Mouse (Mus musculus): ENCODE measurements at regions not wholly inside any gene's neighbourhood (a gene's known extent, or its start where the extent isn't known, plus 50 kb on each side); places are given as distances from the start of the nearest gene placed in this dataset.

DNA sequence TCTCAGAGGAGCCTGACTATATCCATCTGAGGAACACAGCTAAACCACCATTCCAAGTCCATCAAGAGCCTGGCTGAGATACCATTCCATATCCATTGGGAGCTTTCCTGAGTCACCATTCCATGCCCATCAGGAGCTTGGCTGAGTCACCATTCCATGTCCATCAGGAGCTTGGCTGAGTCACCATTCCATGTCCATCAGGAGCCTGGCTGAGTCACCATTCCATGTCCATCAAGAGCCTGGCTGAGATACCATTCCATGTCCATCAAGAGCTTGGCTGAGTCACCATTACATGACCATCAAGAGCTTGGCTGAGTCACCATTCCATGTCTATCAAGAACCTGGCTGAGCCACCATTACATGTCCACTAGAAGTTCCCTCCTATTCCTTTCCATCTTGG is 288.7 kb upstream of the N4bp1 start:
- no peak for TF ChIP-seq CTCF (IDR thresholded peaks at IDR 0.05)
- H3K27me3 ChIP-seq = peaks cover 15% of the 10 kb centered on the region
- no peak for DNase-seq (ENCODE audit: low read depth, low spot score)
- ChIA-PET CTCF (interaction anchor here (1.2 kb wide), 1 partner anchor 9 kb away, joined by 3 read pairs; no protein-coding TSS in a partner anchor), POLR2A (no interaction called here)
- no peak for ATAC-seq
- in situ Hi-C loops (cut with MboI; ENCODE audit: low pct_unique_long_range_greater_than_20kb) = no loop called here

DNA sequence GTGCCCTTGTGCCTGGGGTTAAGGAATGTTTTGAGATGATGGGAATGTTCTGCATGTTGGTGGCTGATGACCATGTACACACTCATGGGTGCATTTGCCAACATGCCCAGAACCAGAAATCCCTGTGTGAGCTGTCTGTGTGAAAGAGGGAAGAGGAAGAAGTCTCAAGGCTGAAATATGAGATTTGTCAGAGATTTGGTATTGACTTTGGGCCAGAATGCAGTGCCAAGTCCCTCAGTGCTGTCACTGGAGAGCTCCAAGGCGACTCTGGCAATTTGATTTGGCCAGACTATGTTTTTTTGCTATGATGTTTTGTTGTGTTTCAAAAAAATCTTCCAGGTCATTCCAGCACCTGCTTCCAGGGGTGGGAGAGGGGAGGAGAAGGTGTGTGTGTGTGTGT is 281.7 kb upstream of the N4bp1 start:
- peaks cover 20% of the 10 kb centered on the region for H3K27me3 ChIP-seq
- ChIA-PET CTCF (no interaction called here), POLR2A (no interaction called here)
- in situ Hi-C loops (cut with MboI; ENCODE audit: low pct_unique_long_range_greater_than_20kb) = no loop called here
- TF ChIP-seq CTCF (IDR thresholded peaks at IDR 0.05) = no peak
- ATAC-seq = no peak
- DNase-seq (ENCODE audit: low read depth, low spot score) = no peak

DNA sequence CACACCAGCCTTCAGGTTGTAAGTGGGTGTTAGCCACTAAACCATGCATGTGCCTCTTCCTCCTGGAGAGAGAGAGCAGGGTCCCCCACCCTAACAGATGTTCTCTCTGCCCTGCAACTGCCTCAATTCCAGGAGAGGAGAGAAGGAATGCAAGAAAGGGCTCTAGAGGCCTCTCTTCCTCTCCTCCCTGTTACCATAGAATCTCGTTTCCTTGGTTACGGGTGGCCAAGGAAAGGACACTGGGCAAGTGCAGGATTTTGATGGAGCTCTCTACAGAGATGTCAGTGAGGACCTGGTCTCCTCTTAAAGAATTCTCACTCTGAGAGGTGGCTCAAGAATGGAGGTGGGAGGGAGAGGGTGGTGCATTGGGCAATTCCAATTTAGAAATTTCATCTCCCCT is 275.4 kb upstream of the N4bp1 start:
- in situ Hi-C loops (cut with MboI; ENCODE audit: low pct_unique_long_range_greater_than_20kb) = no loop called here
- POLR2A ChIA-PET = no interaction called here
- ATAC-seq (no peak), DNase-seq (ENCODE audit: low read depth, low spot score) (no peak)
- H3K27me3 ChIP-seq = peaks cover 32% of the 10 kb centered on the region
- TF ChIP-seq CTCF (IDR thresholded peaks at IDR 0.05) = no peak
- CTCF ChIA-PET = no interaction called here

DNA sequence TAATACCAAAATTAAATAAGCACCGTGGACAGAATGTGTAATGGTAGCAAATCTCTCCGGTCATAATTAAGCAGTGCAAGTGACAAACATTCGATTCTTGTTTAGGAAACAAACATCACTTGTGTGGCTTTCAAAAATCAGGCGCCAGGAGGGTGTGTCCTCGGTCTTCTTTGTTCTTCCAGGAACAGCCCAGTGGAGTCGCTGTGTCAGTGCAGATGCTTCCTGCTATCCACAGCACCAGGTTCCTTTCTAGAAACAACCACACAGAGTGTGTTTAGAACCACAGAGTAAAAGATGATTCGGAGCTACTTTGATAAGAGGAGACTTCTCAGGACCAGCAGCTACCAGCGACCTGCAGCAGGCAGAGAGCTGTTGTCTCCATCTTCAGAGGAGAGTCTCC is 273.3 kb upstream of the N4bp1 start:
- TF ChIP-seq CTCF (IDR thresholded peaks at IDR 0.05) = no peak
- in situ Hi-C loops (cut with MboI; ENCODE audit: low pct_unique_long_range_greater_than_20kb) = no loop called here
- ChIA-PET CTCF (no interaction called here), POLR2A (no interaction called here)
- H3K27me3 ChIP-seq = peaks cover 32% of the 10 kb centered on the region
- ATAC-seq (no peak), DNase-seq (ENCODE audit: low read depth, low spot score) (no peak)

DNA sequence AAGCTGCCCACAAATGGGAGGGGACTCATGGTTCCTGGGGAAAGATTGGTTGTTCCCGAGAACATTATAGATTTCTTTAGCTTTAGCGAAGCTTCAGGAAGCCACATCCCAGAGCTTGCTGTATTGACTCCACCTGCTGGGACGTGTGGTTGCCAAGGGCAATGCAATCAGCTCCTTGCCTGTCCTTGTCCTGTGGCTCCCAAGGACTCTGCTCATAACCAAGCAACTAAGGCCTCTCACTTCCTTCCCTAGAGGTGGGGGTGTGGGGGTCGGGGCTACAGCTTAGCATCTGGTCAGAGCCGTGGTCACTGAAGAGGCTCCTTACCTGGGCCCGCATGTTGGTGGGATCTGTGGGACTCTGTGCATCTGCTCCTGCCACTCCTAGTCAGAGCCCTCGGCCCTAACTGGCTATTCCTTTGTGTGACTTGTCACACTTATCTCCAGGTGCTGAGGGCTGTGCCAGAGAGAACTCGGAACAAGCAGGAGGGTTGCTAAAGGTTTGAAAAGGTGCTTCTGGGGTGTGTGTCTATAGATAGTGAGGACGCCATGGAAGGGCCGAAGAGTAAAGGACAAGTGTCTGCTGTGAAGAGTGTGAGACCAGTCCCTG is 270.9 kb upstream of the N4bp1 start:
- no peak for TF ChIP-seq CTCF (IDR thresholded peaks at IDR 0.05)
- POLR2A ChIA-PET = no interaction called here
- DNase-seq (ENCODE audit: low read depth, low spot score) (no peak), ATAC-seq (no peak)
- CTCF ChIA-PET = interaction anchor here (1.0 kb wide), 1 partner anchor 9 kb away, joined by 3 read pairs; no protein-coding TSS in a partner anchor
- in situ Hi-C loops (cut with MboI; ENCODE audit: low pct_unique_long_range_greater_than_20kb) = no loop called here
- peaks cover 32% of the 10 kb centered on the region for H3K27me3 ChIP-seq

DNA sequence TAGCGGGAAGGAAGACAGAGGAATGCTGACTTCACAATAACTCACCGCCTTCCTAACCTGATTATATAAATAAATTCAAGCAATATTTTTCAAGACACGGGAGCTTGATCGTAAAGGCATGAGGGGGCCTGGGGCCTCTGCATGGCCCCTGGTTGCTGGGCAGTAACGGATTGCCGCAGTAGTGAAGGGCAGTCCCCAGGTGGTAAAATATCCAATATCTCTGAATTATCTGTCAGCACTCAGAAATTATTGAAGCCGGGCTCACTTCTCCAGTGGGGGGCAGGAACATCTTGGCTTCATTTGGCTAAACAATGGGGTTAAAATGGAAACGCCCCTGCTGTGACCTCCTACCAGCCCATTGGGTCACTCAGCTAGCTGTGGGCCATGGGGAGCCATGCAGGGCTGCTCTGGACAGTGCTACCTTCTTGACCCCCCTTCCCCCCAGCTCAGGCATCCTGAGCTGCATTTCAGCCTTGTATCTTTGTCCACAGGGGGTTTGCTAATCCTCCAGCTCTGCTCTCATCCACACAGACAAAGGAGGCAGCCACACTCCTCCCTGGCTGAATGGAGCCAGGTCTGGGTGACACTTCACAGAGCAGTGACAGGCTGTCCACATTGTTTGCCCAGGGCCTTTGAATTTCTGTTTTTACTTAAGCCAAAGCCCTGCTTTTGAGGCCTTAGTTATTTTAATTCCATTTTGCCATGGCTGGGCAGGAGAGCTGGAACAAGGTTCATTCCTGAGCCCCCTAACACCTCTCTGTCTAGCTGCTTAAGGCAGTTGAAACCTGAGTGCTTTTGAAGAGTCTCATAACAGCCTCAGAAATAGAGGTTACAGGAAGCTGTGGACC is 267.2 kb upstream of the N4bp1 start:
- TF ChIP-seq CTCF (IDR thresholded peaks at IDR 0.05) = no peak
- H3K27me3 ChIP-seq = peaks cover 5% of the 10 kb centered on the region
- DNase-seq (ENCODE audit: low read depth, low spot score) (no peak), ATAC-seq (no peak)
- POLR2A ChIA-PET = no interaction called here
- in situ Hi-C loops (cut with MboI; ENCODE audit: low pct_unique_long_range_greater_than_20kb) = no loop called here
- CTCF ChIA-PET = no interaction called here

DNA sequence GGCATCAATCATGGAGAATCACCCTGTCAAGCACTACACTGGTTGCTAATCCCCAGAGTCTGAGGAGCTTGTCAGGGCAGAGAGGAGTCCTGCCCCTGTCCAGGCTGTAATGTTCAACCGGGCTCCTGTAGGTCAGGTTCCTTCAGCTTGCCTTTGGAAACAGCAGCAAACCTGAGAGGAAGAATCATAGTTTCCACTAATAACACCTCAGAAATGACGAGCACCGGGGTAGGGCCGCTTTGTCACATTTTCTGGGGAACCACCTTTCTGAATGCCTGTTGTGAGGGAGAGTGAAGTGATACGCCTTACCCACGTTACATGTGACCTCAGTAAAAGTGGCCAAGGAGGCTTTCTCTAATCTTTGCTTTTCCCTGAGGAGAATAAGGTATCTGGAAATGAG is 263.8 kb upstream of the N4bp1 start:
- in situ Hi-C loops (cut with MboI; ENCODE audit: low pct_unique_long_range_greater_than_20kb) = no loop called here
- CTCF ChIA-PET = no interaction called here
- ATAC-seq (no peak), DNase-seq (ENCODE audit: low read depth, low spot score) (no peak)
- POLR2A ChIA-PET = no interaction called here
- H3K27me3 ChIP-seq = peaks cover 10% of the 10 kb centered on the region
- no peak for TF ChIP-seq CTCF (IDR thresholded peaks at IDR 0.05)

DNA sequence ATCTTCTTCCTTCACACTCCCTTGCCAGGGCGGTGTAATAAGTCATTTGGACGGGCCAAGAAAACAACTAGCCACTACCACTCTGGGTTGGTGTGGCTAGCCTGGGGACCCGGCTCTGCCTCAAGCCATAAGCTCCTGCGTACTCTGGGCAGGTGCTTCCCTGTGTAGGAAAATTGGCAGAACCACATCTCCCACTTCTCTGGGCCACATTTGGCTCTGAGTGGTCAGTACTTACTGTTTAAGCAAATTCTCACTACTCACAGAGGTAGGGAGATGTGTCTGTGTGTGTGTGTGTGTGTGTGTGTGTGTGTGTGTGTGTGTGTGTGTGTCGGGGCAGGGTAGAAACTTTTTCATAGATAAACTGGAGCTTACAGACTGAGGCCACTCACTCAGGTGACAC is 262.6 kb upstream of the N4bp1 start:
- H3K27me3 ChIP-seq = peaks cover 17% of the 10 kb centered on the region
- CTCF ChIA-PET = no interaction called here
- ATAC-seq (no peak), DNase-seq (ENCODE audit: low read depth, low spot score) (no peak)
- TF ChIP-seq CTCF (IDR thresholded peaks at IDR 0.05) = no peak
- in situ Hi-C loops (cut with MboI; ENCODE audit: low pct_unique_long_range_greater_than_20kb) = no loop called here
- POLR2A ChIA-PET = interaction anchor here (0.7 kb wide), 1 partner anchor 33 kb away, joined by 3 read pairs; no protein-coding TSS in a partner anchor

DNA sequence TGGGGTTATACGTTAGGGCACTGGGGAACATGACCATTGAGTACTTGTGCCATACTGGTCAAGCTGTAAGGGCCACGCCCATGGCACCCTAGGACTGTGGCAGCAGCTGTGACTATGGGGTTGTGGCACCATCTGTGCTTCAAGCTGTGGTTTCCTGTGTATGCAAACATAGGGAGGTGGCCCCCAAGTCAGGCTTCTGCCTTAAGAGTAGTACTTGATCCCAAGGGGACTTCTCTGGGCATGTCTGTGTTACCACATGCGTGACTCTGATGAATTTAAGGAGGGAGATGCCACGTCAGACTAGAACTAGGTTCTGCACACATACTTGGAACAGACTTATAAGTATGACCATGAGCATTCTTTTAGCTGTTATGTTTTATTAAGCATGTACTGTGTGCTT is 252.4 kb upstream of the N4bp1 start:
- TF ChIP-seq CTCF (IDR thresholded peaks at IDR 0.05) = no peak
- in situ Hi-C loops (cut with MboI; ENCODE audit: low pct_unique_long_range_greater_than_20kb) = no loop called here
- ChIA-PET CTCF (interaction anchor here (1.7 kb wide), 1 partner anchor 8 kb away, joined by 3 read pairs; no protein-coding TSS in a partner anchor), POLR2A (no interaction called here)
- ATAC-seq (no peak), DNase-seq (ENCODE audit: low read depth, low spot score) (no peak)
- H3K27me3 ChIP-seq = peaks cover 5% of the 10 kb centered on the region

DNA sequence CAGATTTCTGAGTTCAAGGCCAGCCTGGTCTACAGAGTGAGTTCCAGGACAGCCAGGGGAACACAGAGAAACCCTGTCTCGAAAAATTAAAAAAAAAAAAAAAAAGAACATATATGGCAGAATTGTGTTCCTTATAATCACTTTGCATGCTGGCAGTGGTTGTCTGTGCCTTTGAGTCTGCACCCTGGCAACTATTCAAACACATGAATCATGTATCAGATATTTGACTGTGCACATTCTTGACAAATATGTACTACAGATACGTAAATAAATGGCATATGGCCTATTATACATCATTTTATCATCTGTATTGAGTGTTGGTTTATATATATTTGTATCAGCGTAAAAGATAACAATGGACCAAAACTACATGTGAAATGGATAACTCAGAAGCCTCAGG is 246.7 kb upstream of the N4bp1 start:
- ATAC-seq (no peak), DNase-seq (ENCODE audit: low read depth, low spot score) (no peak)
- no peak for TF ChIP-seq CTCF (IDR thresholded peaks at IDR 0.05)
- peaks cover 23% of the 10 kb centered on the region for H3K27me3 ChIP-seq
- CTCF ChIA-PET = no interaction called here
- in situ Hi-C loops (cut with MboI; ENCODE audit: low pct_unique_long_range_greater_than_20kb) = no loop called here
- POLR2A ChIA-PET = no interaction called here

DNA sequence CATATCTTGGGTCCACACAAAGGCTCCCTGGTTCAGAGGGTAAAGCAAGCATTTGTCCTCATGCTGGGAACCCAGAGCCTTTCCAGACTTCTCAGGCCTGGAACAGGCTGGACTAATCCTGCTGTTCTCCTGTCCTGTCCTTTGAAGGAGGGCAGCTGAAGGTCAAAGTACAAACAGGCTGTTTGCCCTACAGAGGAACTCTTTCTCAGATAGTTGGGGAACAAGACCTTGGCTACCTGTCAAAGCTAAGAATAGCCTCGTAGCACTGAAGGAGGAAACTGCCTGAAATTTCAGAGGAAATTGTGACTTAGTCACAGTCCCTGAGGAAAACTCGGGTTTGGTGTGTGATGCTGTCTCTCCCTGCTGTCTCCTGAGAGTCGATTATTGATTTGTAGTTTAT is 245.6 kb upstream of the N4bp1 start:
- DNase-seq (ENCODE audit: low read depth, low spot score) (no peak), ATAC-seq (no peak)
- CTCF ChIA-PET = interaction anchor here (1.0 kb wide), 1 partner anchor 406 kb away, joined by 3 read pairs; no protein-coding TSS in a partner anchor
- H3K27me3 ChIP-seq = peaks cover 23% of the 10 kb centered on the region
- POLR2A ChIA-PET = no interaction called here
- in situ Hi-C loops (cut with MboI; ENCODE audit: low pct_unique_long_range_greater_than_20kb) = no loop called here
- TF ChIP-seq CTCF (IDR thresholded peaks at IDR 0.05) = no peak
